Mouse (Mus musculus): ENCODE results near the gene Pcyox1. TPM values are rescaled to one million over a fixed set of nuclear protein-coding genes. Genes with fewer than 3 reads are reported as not detected.
A peak's percentile ranks its signal among the peaks of the same experiment; 100 is the strongest.
"Not testable (repeated sequence)": the region's sequence is repeated elsewhere in the genome, so short reads cannot be mapped to it uniquely, and the experiment has no call there.

Pcyox1 gene
- polyA plus RNA-seq, 1 experiment from 2014 or later: 38.1 TPM

DNA sequence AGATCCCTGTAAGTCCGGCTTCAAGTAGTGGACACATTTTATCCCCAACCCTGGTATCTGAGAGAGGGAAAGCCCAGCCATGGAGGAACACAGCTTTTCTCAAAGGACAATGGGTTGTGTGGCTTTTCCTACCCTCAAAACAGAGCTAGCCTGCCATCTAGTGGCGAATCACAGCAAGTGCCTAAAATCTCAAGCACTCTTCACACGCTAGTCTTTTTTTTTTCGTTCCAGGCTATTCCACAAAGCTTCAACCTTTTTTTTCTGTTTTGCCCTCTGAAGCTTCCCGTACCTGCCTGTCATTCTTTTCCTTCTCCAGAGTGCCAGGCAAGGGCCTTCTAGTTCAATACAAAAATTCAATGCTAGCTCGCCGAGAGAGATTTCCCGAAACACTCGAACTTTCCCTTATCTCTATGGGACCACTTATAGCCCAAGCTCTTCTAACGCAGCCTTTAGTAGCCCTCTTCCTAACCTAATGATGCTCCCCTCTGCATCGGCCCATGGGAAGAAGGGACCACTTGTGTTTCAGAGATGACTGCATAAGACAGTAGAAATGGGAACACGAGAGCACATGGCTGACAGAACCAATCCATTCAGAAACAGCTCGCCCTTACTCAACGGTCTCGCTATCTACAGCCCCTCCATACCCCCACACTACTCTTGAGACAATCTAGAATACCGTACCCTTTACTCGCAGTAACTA, 32.4 kb downstream of the Pcyox1 start:
- peaks cover 11% of the 10 kb centered on the region for H3K36me3 ChIP-seq
- ATAC-seq (ENCODE audit: low read depth) (no peak), DNase-seq (peak; percentile 57)
- H3K9ac ChIP-seq: peak overlapping the region; percentile 78
- 1% methylated on average over 17 of the region's 17 CpGs for WGBS (ENCODE audit: insufficient replicate concordance)
- peak overlapping the region; percentile 72 for H3K4me3 ChIP-seq (replicated peaks)
- no peaks in the 10 kb centered on the region for H3K27me3 ChIP-seq
- peaks cover 36% of the 10 kb centered on the region for H3K4me1 ChIP-seq (replicated peaks)
- peak overlapping the region; percentile 98 for H3K4me2 ChIP-seq
- peak overlapping the region; percentile 68 for H3K27ac ChIP-seq
- H3K9me3 ChIP-seq (replicated peaks): no peaks in the 10 kb centered on the region

DNA sequence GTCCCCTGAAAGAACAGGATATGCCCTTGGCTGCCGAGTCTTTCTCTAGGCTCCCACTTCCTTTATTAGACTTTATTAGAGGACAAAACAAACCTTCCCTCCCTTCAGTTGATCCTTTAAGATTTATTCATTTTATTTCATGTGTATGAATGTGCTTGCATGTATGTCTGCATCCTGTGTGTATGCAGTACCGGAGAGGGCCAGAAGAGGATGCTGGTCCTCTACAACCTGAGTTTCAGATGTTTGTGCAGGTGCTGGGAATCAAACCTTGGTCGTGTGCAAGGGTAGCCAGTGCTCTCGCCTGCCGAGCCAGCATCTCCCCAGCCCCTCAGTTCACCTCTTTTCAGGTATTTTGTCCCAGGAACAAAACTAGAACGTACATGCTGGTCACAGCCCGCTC, 35.6 kb downstream of the Pcyox1 start:
- Histone ChIP-seq H3K27me3 (no peaks in the 10 kb centered on the region), H3K4me1 (replicated peaks) (peaks cover 16% of the 10 kb centered on the region), H3K4me3 (replicated peaks) (no peak overlapping the region), H3K36me3 (no peaks in the 10 kb centered on the region), H3K27ac (no peak overlapping the region), H3K9ac (no peak overlapping the region), H3K9me3 (replicated peaks) (no peaks in the 10 kb centered on the region), H3K4me2 (no peak overlapping the region)
- ATAC-seq (ENCODE audit: low read depth) (no peak), DNase-seq (no peak)
- WGBS (ENCODE audit: insufficient replicate concordance): 75% methylated on average over 7 of the region's 7 CpGs

DNA sequence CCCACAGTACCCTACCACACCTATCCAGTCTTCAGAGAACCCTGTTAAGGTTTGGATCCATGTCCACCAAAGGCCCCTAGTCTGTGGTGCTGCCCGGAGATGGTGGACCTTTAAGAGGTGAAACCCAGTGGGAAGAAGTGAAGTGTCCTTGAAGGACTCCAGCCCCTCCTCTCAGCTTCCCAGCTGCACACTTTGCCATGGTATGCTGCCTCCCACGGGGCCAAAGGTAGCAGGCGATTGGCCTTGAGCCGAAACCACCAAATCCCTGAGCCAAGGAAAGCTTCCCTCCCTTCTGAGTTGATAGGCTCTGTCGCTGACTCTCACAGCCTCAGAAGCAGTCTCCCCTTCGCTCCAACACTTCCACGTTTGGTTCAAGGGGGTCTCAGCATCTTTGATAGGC, 36.3 kb downstream of the Pcyox1 start:
- no peak for DNase-seq
- no peak for ATAC-seq (ENCODE audit: low read depth)
- Histone ChIP-seq H3K4me1 (replicated peaks) (peaks cover 9% of the 10 kb centered on the region), H3K4me3 (replicated peaks) (no peak overlapping the region), H3K4me2 (no peak overlapping the region), H3K9ac (no peak overlapping the region), H3K36me3 (no peaks in the 10 kb centered on the region), H3K27ac (no peak overlapping the region), H3K27me3 (no peaks in the 10 kb centered on the region), H3K9me3 (replicated peaks) (no peaks in the 10 kb centered on the region)
- 67% methylated on average over 7 of the region's 7 CpGs for WGBS (ENCODE audit: insufficient replicate concordance)

DNA sequence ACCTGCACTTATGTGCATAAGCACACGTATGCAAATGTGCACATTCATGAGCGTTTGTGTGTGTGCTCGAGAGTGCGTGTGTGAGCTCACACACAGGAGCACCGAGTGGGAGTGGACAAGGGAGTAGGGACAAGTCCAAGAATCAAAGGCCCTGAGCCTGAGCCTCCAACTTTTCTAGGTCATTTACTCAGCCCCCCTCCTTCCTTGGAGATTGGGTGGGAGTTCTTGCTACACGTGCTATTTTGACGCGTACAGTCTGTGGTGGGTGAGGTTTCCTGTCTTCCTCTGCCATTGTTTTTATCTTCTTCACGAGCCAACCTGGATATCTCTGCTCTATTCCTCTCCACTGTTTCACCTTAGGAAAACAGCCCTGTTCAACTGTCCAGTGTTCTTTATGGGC, 40.0 kb downstream of the Pcyox1 start:
- H3K9ac ChIP-seq: no peak overlapping the region
- no peak overlapping the region for H3K4me2 ChIP-seq
- H3K36me3 ChIP-seq: no peaks in the 10 kb centered on the region
- no peaks in the 10 kb centered on the region for H3K4me1 ChIP-seq (replicated peaks)
- 46% methylated on average over 9 of the region's 9 CpGs for WGBS (ENCODE audit: insufficient replicate concordance)
- no peak overlapping the region for H3K4me3 ChIP-seq (replicated peaks)
- ATAC-seq (ENCODE audit: low read depth): no peak
- H3K27me3 ChIP-seq: no peaks in the 10 kb centered on the region
- DNase-seq: no peak
- no peaks in the 10 kb centered on the region for H3K9me3 ChIP-seq (replicated peaks)
- no peak overlapping the region for H3K27ac ChIP-seq

DNA sequence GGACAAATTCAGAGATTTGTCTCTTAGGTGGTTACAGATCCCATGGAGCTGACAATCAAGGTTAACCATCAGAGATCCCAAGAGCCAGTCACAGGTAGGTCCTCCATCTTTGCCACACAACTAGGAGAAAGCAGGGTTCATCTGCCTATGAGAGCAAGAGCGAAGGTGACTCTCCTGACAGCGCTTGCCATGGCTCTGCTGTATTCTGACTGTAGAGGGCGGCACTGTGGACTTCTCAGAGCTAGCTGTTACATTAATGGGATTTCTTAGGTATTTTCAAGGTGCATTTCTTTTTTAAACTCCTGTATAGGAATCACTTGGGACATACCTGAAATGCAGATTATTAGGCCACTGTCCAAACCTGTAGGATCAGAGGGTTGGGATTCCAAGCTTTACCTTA, 42.0 kb downstream of the Pcyox1 start:
- DNase-seq: no peak
- ATAC-seq (ENCODE audit: low read depth): no peak
- no peaks in the 10 kb centered on the region for H3K36me3 ChIP-seq
- no peak overlapping the region for H3K27ac ChIP-seq
- H3K9ac ChIP-seq: no peak overlapping the region
- no peak overlapping the region for H3K4me3 ChIP-seq (replicated peaks)
- H3K27me3 ChIP-seq: no peaks in the 10 kb centered on the region
- WGBS (ENCODE audit: insufficient replicate concordance): 55% methylated on average over 3 of the region's 3 CpGs
- H3K4me1 ChIP-seq (replicated peaks): no peaks in the 10 kb centered on the region
- no peak overlapping the region for H3K4me2 ChIP-seq
- no peaks in the 10 kb centered on the region for H3K9me3 ChIP-seq (replicated peaks)

DNA sequence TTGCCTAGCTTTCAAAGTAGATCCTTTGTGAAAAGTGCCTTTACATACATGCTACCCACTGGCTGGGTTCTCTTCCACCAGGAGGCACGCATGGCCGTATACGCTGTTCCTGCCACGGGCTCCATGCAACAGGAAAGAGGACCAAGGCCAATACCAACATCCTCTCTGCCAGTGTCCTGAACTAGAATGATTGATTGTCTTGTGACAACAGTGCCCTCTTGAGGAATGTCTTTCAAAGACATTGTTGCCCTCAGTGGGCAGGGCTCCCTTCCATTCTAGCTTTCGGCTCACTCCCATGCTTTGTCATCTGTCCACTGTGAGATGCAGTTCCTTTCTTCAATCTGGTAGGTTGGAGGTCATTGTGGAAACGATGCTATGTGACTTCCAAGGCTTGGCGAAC, 47.7 kb downstream of the Pcyox1 start:
- Histone ChIP-seq H3K27ac (no peak overlapping the region), H3K27me3 (no peaks in the 10 kb centered on the region), H3K4me2 (no peak overlapping the region), H3K9ac (no peak overlapping the region), H3K9me3 (replicated peaks) (no peaks in the 10 kb centered on the region), H3K4me3 (replicated peaks) (no peak overlapping the region), H3K36me3 (no peaks in the 10 kb centered on the region), H3K4me1 (replicated peaks) (no peaks in the 10 kb centered on the region)
- 49% methylated on average over 7 of the region's 7 CpGs for WGBS (ENCODE audit: insufficient replicate concordance)
- ATAC-seq (ENCODE audit: low read depth) (no peak), DNase-seq (no peak)

DNA sequence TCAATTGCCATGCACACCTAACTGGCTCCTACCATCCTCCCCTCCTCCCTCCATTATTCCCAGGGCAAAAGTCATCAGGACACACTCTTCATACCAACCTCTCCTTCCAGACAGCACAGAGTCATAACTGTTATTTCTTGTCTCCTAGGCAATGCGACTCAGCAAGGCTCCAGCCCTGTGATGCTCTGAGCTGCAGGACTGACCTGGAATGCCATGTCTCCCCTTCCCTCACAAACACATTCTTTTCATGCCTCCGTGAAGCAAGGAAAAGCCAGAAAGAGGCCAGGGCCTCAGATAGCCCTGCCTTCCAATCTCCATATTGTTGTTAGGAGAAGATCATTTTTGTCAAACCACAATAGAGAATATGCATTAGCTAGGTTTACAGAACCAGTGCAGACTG, 50.9 kb downstream of the Pcyox1 start:
- H3K4me1 ChIP-seq (replicated peaks): no peaks in the 10 kb centered on the region
- H3K27me3 ChIP-seq: no peaks in the 10 kb centered on the region
- WGBS (ENCODE audit: insufficient replicate concordance): 58% methylated on average over 2 of the region's 2 CpGs
- H3K27ac ChIP-seq: no peak overlapping the region
- DNase-seq: no peak
- no peak for ATAC-seq (ENCODE audit: low read depth)
- H3K9ac ChIP-seq: no peak overlapping the region
- H3K4me2 ChIP-seq: no peak overlapping the region
- H3K36me3 ChIP-seq: no peaks in the 10 kb centered on the region
- H3K9me3 ChIP-seq (replicated peaks): no peaks in the 10 kb centered on the region
- no peak overlapping the region for H3K4me3 ChIP-seq (replicated peaks)

DNA sequence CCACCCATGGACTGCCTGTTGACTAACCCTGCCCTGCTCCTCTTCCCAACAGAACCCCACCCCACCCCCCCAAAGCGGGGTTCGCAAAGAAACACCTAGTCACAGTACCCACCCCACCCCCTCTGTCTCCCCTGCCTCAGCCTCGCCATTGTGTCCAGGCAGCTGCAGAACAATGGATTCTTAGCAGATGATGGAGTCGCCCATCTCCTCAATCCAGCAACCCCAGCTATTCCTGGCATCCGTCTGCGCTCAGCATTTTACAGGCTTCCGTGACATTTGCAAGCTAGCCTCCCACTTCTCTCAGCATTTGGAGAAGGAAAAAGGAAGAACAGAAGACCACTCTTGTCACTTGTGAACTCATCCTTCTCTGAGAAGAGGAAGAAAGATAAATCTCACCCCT, 53.3 kb downstream of the Pcyox1 start:
- WGBS (ENCODE audit: insufficient replicate concordance): 16% methylated on average over 7 of the region's 7 CpGs
- Histone ChIP-seq H3K9ac (no peak overlapping the region), H3K9me3 (replicated peaks) (no peaks in the 10 kb centered on the region), H3K4me1 (replicated peaks) (no peaks in the 10 kb centered on the region), H3K4me3 (replicated peaks) (no peak overlapping the region), H3K36me3 (no peaks in the 10 kb centered on the region), H3K27ac (no peak overlapping the region), H3K27me3 (no peaks in the 10 kb centered on the region), H3K4me2 (no peak overlapping the region)
- ATAC-seq (ENCODE audit: low read depth): no peak
- DNase-seq: no peak

DNA sequence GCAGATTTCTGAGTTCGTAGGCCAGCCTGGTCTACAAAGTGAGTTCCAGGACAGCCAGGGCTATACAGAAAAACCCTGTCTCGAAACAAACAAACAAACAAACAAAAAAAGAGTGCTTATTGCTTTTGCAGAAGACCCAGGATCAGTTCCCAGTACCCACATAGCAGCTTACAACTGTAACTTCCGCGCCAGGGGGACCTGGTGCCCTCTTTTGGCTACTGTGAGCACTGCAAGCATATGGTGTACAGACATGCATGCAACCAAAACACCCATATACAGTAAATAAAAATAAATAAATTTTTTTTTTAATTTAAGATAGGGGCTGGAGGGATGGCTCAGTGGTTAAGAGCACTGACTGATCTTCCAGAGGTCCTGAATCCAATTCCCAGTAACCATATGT, 60.6 kb downstream of the Pcyox1 start:
- not testable (repeated sequence) for H3K4me1 ChIP-seq (replicated peaks); H3K36me3 ChIP-seq; H3K9me3 ChIP-seq (replicated peaks); H3K27ac ChIP-seq; H3K4me3 ChIP-seq (replicated peaks); H3K9ac ChIP-seq; DNase-seq; H3K4me2 ChIP-seq; ATAC-seq (ENCODE audit: low read depth); H3K27me3 ChIP-seq
- 62% methylated on average over 4 of the region's 4 CpGs for WGBS (ENCODE audit: insufficient replicate concordance)

Other genes with a start within 250 kb of the Pcyox1 start
- 1.1 and 1.2 TPM in 2 replicates for gene Tgfa, start 201.9 kb downstream of the Pcyox1 start, polyA plus RNA-seq (2015; fragmentation: Nextera tagmentation; extraction: Ambion mirVana)
- 94.3 and 104 TPM in 2 replicates for gene Fam136a, start 31.5 kb downstream of the Pcyox1 start, polyA plus RNA-seq (2015; fragmentation: Nextera tagmentation; extraction: Ambion mirVana)
- 407 and 475 TPM in 2 replicates for gene Snrpg, start 25.9 kb downstream of the Pcyox1 start, polyA plus RNA-seq (2015; fragmentation: Nextera tagmentation; extraction: Ambion mirVana)
- gene Tia1, start 7.1 kb upstream of the Pcyox1 start, polyA plus RNA-seq (2015; fragmentation: Nextera tagmentation; extraction: Ambion mirVana): 26.4 and 31.0 TPM in 2 replicates
- gene Gm44790, start 29.5 kb upstream of the Pcyox1 start, polyA plus RNA-seq (2015; fragmentation: Nextera tagmentation; extraction: Ambion mirVana): not detected in 2 replicates
- gene C87436, start 41.2 kb upstream of the Pcyox1 start, polyA plus RNA-seq (2015; fragmentation: Nextera tagmentation; extraction: Ambion mirVana): 12.4 and 14.5 TPM in 2 replicates
- gene Pcbp1, start 129.2 kb upstream of the Pcyox1 start, polyA plus RNA-seq (2015; fragmentation: Nextera tagmentation; extraction: Ambion mirVana): 327 and 339 TPM in 2 replicates
- gene Asprv1, start 231.0 kb upstream of the Pcyox1 start, polyA plus RNA-seq (2015; fragmentation: Nextera tagmentation; extraction: Ambion mirVana): 0.25 and 0.29 TPM in 2 replicates

Data from liver, embryonic 13.5 days (tissue).